Mouse (Mus musculus) midbrain, embryonic 11.5 days (tissue): ENCODE data around the gene Hmx3. TPM values are rescaled to one million over a fixed set of nuclear protein-coding genes. Genes with fewer than 3 reads are reported as not detected.
A peak's percentile ranks its signal among the peaks of the same experiment; 100 is the strongest.

ENCODE experiments used
- ATAC-seq: fragments of 200-750 bp; cut with Nextera tagmentation; 2 replicates; pipeline ENCODE4 v1.8.0; 2017; ENCODE audit warnings: moderate TSS enrichment, moderate library complexity; ENCODE audit not compliant: low FRiP score
- DNase-seq: peaks from one replicate; pipeline ENCODE4 v3.0.0; 2015; ENCODE audit warnings: low spot score; ENCODE audit errors: missing footprints
- H3K27ac ChIP-seq: fragments of 300-500 bp; sonication (generic); 2 replicates; pipeline ENCODE4 v1.5.1; 2014; ENCODE audit warnings: low read depth, low read length
- H3K27me3 ChIP-seq: fragments of 300-500 bp; sonication (generic); 2 replicates; pipeline ENCODE4 v1.6.1; 2014; ENCODE audit warnings: mild to moderate bottlenecking, low read length, moderate library complexity, mixed read lengths; ENCODE audit not compliant: control insufficient read depth, insufficient read depth
- H3K36me3 ChIP-seq: fragments of 300-500 bp; sonication (generic); 2 replicates; pipeline ENCODE4 v1.6.1; 2014; ENCODE audit warnings: mild to moderate bottlenecking, low read length, moderate library complexity, mixed read lengths; ENCODE audit not compliant: control insufficient read depth, insufficient read depth
- H3K4me1 ChIP-seq: fragments of 300-500 bp; sonication (generic); 2 replicates; pipeline ENCODE4 v1.6.1; 2014; ENCODE audit warnings: low read length; ENCODE audit not compliant: control insufficient read depth, insufficient read depth
- H3K4me2 ChIP-seq: fragments of 300-500 bp; sonication (generic); 2 replicates; pipeline ENCODE4 v1.6.1; 2014; ENCODE audit warnings: mild to moderate bottlenecking, moderate library complexity
- H3K4me3 ChIP-seq: fragments of 300-500 bp; sonication (generic); 2 replicates; pipeline ENCODE4 v1.5.1; 2014; ENCODE audit warnings: low read depth, low read length
- H3K9ac ChIP-seq: fragments of 300-500 bp; sonication (generic); 2 replicates; pipeline ENCODE4 v1.6.1; 2014; ENCODE audit warnings: low read length
- H3K9me3 ChIP-seq: fragments of 300-500 bp; sonication (generic); 2 replicates; pipeline ENCODE4 v1.6.1; 2016; ENCODE audit warnings: low read length; ENCODE audit not compliant: control insufficient read depth
- WGBS: fragments of 180-500 bp; shearing (Covaris S2); extraction: QIAGEN DNeasy Blood & Tissue Kit; methylation state at CpG from one replicate; pipeline ENCODE4 v1.1.7; 2014; 5-methylcytosine and 5-hydroxymethylcytosine counted together
- polyA plus RNA-seq: library from polyadenylated mRNA; unstranded; fragments of >200 nt; fragmentation: Nextera tagmentation; extraction: Ambion mirVana; gene quantifications from 2 replicates; pipeline ENCODE4 v1.2.1, GENCODE M21; 2014

Gene Hmx3
- polyA plus RNA-seq, 1 experiment from 2014 or later: 0.18 TPM

- WGBS: under 1% methylated on average over 45 of the region's 45 CpGs
- Histone ChIP-seq H3K4me2 (peak overlapping the region; percentile 63), H3K9ac (peak overlapping the region; percentile 36; the same call in 1 of the 2 replicates), H3K9me3 (no peaks in the 10 kb centered on the region), H3K27me3 (peaks cover 96% of the 10 kb centered on the region), H3K27ac (no peak overlapping the region), H3K4me1 (peaks cover 28% of the 10 kb centered on the region), H3K4me3 (peak overlapping the region; percentile 37), H3K36me3 (no peaks in the 10 kb centered on the region)
- DNase-seq (peak; percentile 96), ATAC-seq (peak; percentile 56)
Observed at GRCm38 (mm10) chr7:131554341-131555180, 11.9 kb downstream of the Hmx3 start.

- DNase-seq: peak; percentile 96
- Histone ChIP-seq H3K9me3 (no peaks in the 10 kb centered on the region), H3K4me1 (peaks cover 28% of the 10 kb centered on the region), H3K9ac (no peak overlapping the region), H3K36me3 (no peaks in the 10 kb centered on the region), H3K27me3 (peaks cover 87% of the 10 kb centered on the region), H3K4me2 (peak overlapping the region; percentile 27; the same call in 1 of the 2 replicates), H3K27ac (no peak overlapping the region), H3K4me3 (0 out of 2 replicates have a peak overlapping the region, but pooled peaks have one; percentile 6)
- under 1% methylated on average over 68 of the region's 68 CpGs for WGBS
- no peak for ATAC-seq
Observed at GRCm38 (mm10) chr7:131555301-131556081, 12.8 kb downstream of the Hmx3 start.

GRCm38 (mm10) chr7:131556116-131556515, 13.4 kb downstream of the Hmx3 start:
- ATAC-seq: no peak
- H3K4me1 ChIP-seq: peaks cover 29% of the 10 kb centered on the region
- H3K9me3 ChIP-seq: no peaks in the 10 kb centered on the region
- no peak overlapping the region for H3K27ac ChIP-seq
- WGBS: 1% methylated on average over 9 of the region's 9 CpGs
- peaks cover 81% of the 10 kb centered on the region for H3K27me3 ChIP-seq
- no peak overlapping the region for H3K9ac ChIP-seq
- H3K4me3 ChIP-seq: no peak overlapping the region
- H3K36me3 ChIP-seq: no peaks in the 10 kb centered on the region
- DNase-seq: no peak
- H3K4me2 ChIP-seq: no peak overlapping the region

GRCm38 (mm10) chr7:131556541-131557271, 14.0 kb downstream of the Hmx3 start:
- no peaks in the 10 kb centered on the region for H3K9me3 ChIP-seq
- no peak overlapping the region for H3K27ac ChIP-seq
- H3K9ac ChIP-seq: no peak overlapping the region
- under 1% methylated on average over 37 of the region's 37 CpGs for WGBS
- DNase-seq (peak; percentile 97), ATAC-seq (no peak)
- H3K27me3 ChIP-seq: peaks cover 75% of the 10 kb centered on the region
- H3K4me2 ChIP-seq: 0 out of 2 replicates have a peak overlapping the region, but pooled peaks have one; percentile 12
- H3K4me3 ChIP-seq: 0 out of 2 replicates have a peak overlapping the region, but pooled peaks have one; percentile 3
- H3K36me3 ChIP-seq: no peaks in the 10 kb centered on the region
- H3K4me1 ChIP-seq: peaks cover 34% of the 10 kb centered on the region

GRCm38 (mm10) chr7:131557751-131558150, 15.1 kb downstream of the Hmx3 start:
- 37% methylated on average over 2 of the region's 2 CpGs for WGBS
- Histone ChIP-seq H3K27me3 (peaks cover 64% of the 10 kb centered on the region), H3K4me1 (peaks cover 33% of the 10 kb centered on the region), H3K9ac (no peak overlapping the region), H3K27ac (no peak overlapping the region), H3K9me3 (no peaks in the 10 kb centered on the region), H3K36me3 (peaks cover 3% of the 10 kb centered on the region; the same call in 1 of the 2 replicates), H3K4me2 (no peak overlapping the region), H3K4me3 (no peak overlapping the region)
- DNase-seq (peak; percentile 93), ATAC-seq (no peak)

- H3K36me3 ChIP-seq: peaks cover 9% of the 10 kb centered on the region; the same call in 1 of the 2 replicates
- ATAC-seq (peak; percentile 93), DNase-seq (peak; percentile 99)
- peak within 1 kb of the TSS; percentile 80 for H3K27ac ChIP-seq
- peaks cover 41% of the 10 kb centered on the region for H3K27me3 ChIP-seq
- under 1% methylated on average over 46 of the region's 51 CpGs for WGBS
- H3K4me2 ChIP-seq: peak within 1 kb of the TSS; percentile 77
- H3K4me1 ChIP-seq: peaks cover 17% of the 10 kb centered on the region
- no peaks in the 10 kb centered on the region for H3K9me3 ChIP-seq
- H3K9ac ChIP-seq: peak within 1 kb of the TSS; percentile 96
- H3K4me3 ChIP-seq: peak within 1 kb of the TSS; percentile 88
Observed at GRCm38 (mm10) chr7:131559986-131560696, 17.5 kb downstream of the Hmx3 start, which contains the start of gene Bub3. Gene Bub3 (plus strand): TSS chr7:131560222.

- Histone ChIP-seq H3K9ac (peak overlapping the region; percentile 96), H3K27me3 (peaks cover 35% of the 10 kb centered on the region), H3K4me3 (peak overlapping the region; percentile 88), H3K4me1 (peaks cover 16% of the 10 kb centered on the region), H3K4me2 (peak overlapping the region; percentile 77), H3K9me3 (no peaks in the 10 kb centered on the region), H3K27ac (peak overlapping the region; percentile 80; the same call in 1 of the 2 replicates), H3K36me3 (peaks cover 9% of the 10 kb centered on the region; the same call in 1 of the 2 replicates)
- WGBS: under 1% methylated on average over 14 of the region's 14 CpGs
- DNase-seq (no peak), ATAC-seq (peak; percentile 66)
Observed at GRCm38 (mm10) chr7:131560697-131561042, 18.0 kb downstream of the Hmx3 start.

GRCm38 (mm10) chr7:131575246-131575645, 32.6 kb downstream of the Hmx3 start:
- Histone ChIP-seq H3K36me3 (peaks cover 15% of the 10 kb centered on the region), H3K9me3 (no peaks in the 10 kb centered on the region), H3K27me3 (no peaks in the 10 kb centered on the region), H3K9ac (no peak overlapping the region), H3K4me1 (no peaks in the 10 kb centered on the region), H3K4me2 (no peak overlapping the region), H3K27ac (no peak overlapping the region), H3K4me3 (no peak overlapping the region)
- WGBS: 79% methylated on average over 6 of the region's 6 CpGs
- no peak for DNase-seq
- ATAC-seq: no peak
